Mouse (Mus musculus) embryo, embryonic 10 days (tissue): Measurements from ENCODE around the gene Ddx60.
"Not testable (repeated sequence)": the region's sequence is repeated elsewhere in the genome, so short reads cannot be mapped to it uniquely, and the experiment has no call there.

Source experiments
- DNase-seq: peaks from one replicate; pipeline ENCODE4 v3.0.0-alpha.2; 2015; ENCODE audit warnings: low spot score

Gene Ddx60

GRCm38 (mm10) chr8:61927777-61928494 lies at the start of gene Ddx60:
TSS of gene Ddx60 (plus strand) at chr8:61928087.
- DNase-seq, result no peak

GRCm38 (mm10) chr8:61894062-61894461 lies 33.8 kb upstream of the Ddx60 start:
- peak; percentile 40 for DNase-seq

- no peak for DNase-seq
Observed at GRCm38 (mm10) chr8:61896742-61897141, 31.1 kb upstream of the Ddx60 start.

GRCm38 (mm10) chr8:61897402-61897801 lies 30.5 kb upstream of the Ddx60 start:
- no peak for DNase-seq

- DNase-seq, result peak; percentile 30
Observed at GRCm38 (mm10) chr8:61901028-61901717, 26.7 kb upstream of the Ddx60 start.

GRCm38 (mm10) chr8:61902521-61902920 lies 25.4 kb upstream of the Ddx60 start, which contains the start of gene Palld:
TSS of gene Palld (minus strand) at chr8:61902690.
- no peak for DNase-seq

- peak; percentile 42 for DNase-seq
Observed at GRCm38 (mm10) chr8:61908303-61909215, 19.3 kb upstream of the Ddx60 start.

- no peak for DNase-seq
Observed at GRCm38 (mm10) chr8:61909313-61909712, 18.6 kb upstream of the Ddx60 start.

GRCm38 (mm10) chr8:61912817-61913216 lies 15.1 kb upstream of the Ddx60 start:
- DNase-seq, result no peak

- no peak for DNase-seq
Observed at GRCm38 (mm10) chr8:61913957-61914356, 13.9 kb upstream of the Ddx60 start.

GRCm38 (mm10) chr8:61917287-61917686 lies 10.6 kb upstream of the Ddx60 start:
- DNase-seq, result no peak

GRCm38 (mm10) chr8:61919145-61919788 lies 8.6 kb upstream of the Ddx60 start:
- no peak for DNase-seq

- DNase-seq, result no peak
Observed at GRCm38 (mm10) chr8:61920389-61920788, 7.5 kb upstream of the Ddx60 start.

GRCm38 (mm10) chr8:61921454-61922054 lies 6.3 kb upstream of the Ddx60 start:
- no peak for DNase-seq

GRCm38 (mm10) chr8:61924518-61924917 lies 3.4 kb upstream of the Ddx60 start:
- no peak for DNase-seq

- no peak for DNase-seq
Observed at GRCm38 (mm10) chr8:61933243-61933642, 5.4 kb downstream of the Ddx60 start.

- DNase-seq, result no peak
Observed at GRCm38 (mm10) chr8:61937576-61937975, 9.7 kb downstream of the Ddx60 start.

- DNase-seq, result not testable (repeated sequence)
Observed at GRCm38 (mm10) chr8:61964591-61965375, 36.9 kb downstream of the Ddx60 start.

- DNase-seq, result peak; percentile 22
Observed at GRCm38 (mm10) chr8:61969581-61969980, 41.7 kb downstream of the Ddx60 start.

- DNase-seq, result no peak
Observed at GRCm38 (mm10) chr8:61984941-61985340, 57.1 kb downstream of the Ddx60 start.
